Mouse (Mus musculus): Measurements from ENCODE around the gene Rfx7. TPM values are rescaled to one million over a fixed set of nuclear protein-coding genes. Genes with fewer than 3 reads are reported as not detected.

Gene Rfx7
- polyA plus RNA-seq, 1 experiment = 6.4 TPM

GRCm38 (mm10) chr9:72530237-72530636, 1.8 kb upstream of the Rfx7 start:
- H3K36me3 ChIP-seq (ENCODE audit: control insufficient read depth, insufficient read depth, low read length) = no peaks in the 10 kb centered on the region
- H3K4me3 ChIP-seq (ENCODE audit: insufficient read depth, low read depth, low read length) = no peak overlapping the region
- DNase-seq = peak; percentile 92
- H3K27ac ChIP-seq (ENCODE audit: insufficient read depth, low read depth, low read length) = no peak overlapping the region
- peaks cover 7% of the 10 kb centered on the region; the same call in 1 of the 2 replicates for H3K4me1 ChIP-seq (ENCODE audit: control insufficient read depth, insufficient read depth, low read length)
- TF ChIP-seq CTCF (conservative IDR thresholded peaks at IDR 0.05; ENCODE audit: insufficient read depth, insufficient read length, low read depth, low read length) (peak; percentile 100), POLR2A (IDR thresholded peaks at IDR 0.05; ENCODE audit: low read depth, low read length) (no peak)
- under 1% methylated on average over 12 of the region's 12 CpGs for WGBS
- no peaks in the 10 kb centered on the region for H3K27me3 ChIP-seq (replicated peaks; ENCODE audit: control insufficient read depth, insufficient read depth, low read length)

- Histone ChIP-seq H3K4me1 (ENCODE audit: control insufficient read depth, insufficient read depth, low read length) (peaks cover 7% of the 10 kb centered on the region; the same call in 1 of the 2 replicates), H3K4me3 (ENCODE audit: insufficient read depth, low read depth, low read length) (peak overlapping the region; percentile 75), H3K27me3 (replicated peaks; ENCODE audit: control insufficient read depth, insufficient read depth, low read length) (no peaks in the 10 kb centered on the region), H3K36me3 (ENCODE audit: control insufficient read depth, insufficient read depth, low read length) (no peaks in the 10 kb centered on the region), H3K27ac (ENCODE audit: insufficient read depth, low read depth, low read length) (peak overlapping the region; percentile 75)
- 22% methylated on average over 4 of the region's 4 CpGs for WGBS
- DNase-seq = peak; percentile 92
- TF ChIP-seq POLR2A (IDR thresholded peaks at IDR 0.05; ENCODE audit: low read depth, low read length) (no peak), CTCF (conservative IDR thresholded peaks at IDR 0.05; ENCODE audit: insufficient read depth, insufficient read length, low read depth, low read length) (no peak)
These were observed 1.2 kb upstream of the Rfx7 start for GRCm38 (mm10) chr9:72530824-72531223.

- no peak for TF ChIP-seq POLR2A (IDR thresholded peaks at IDR 0.05; ENCODE audit: low read depth, low read length)
- 0 out of 2 replicates have a peak, but pooled peaks have one; percentile 11 for TF ChIP-seq CTCF (conservative IDR thresholded peaks at IDR 0.05; ENCODE audit: insufficient read depth, insufficient read length, low read depth, low read length)
- H3K36me3 ChIP-seq (ENCODE audit: control insufficient read depth, insufficient read depth, low read length) = no peaks in the 10 kb centered on the region
- peak overlapping the region; percentile 75 for H3K4me3 ChIP-seq (ENCODE audit: insufficient read depth, low read depth, low read length)
- peak overlapping the region; percentile 75 for H3K27ac ChIP-seq (ENCODE audit: insufficient read depth, low read depth, low read length)
- H3K4me1 ChIP-seq (ENCODE audit: control insufficient read depth, insufficient read depth, low read length) = peaks cover 7% of the 10 kb centered on the region; the same call in 1 of the 2 replicates
- peak; percentile 86 for DNase-seq
- WGBS = 2% methylated on average over 35 of the region's 35 CpGs
- no peaks in the 10 kb centered on the region for H3K27me3 ChIP-seq (replicated peaks; ENCODE audit: control insufficient read depth, insufficient read depth, low read length)
These were observed 597 bp upstream of the Rfx7 start for GRCm38 (mm10) chr9:72531291-72531995.

- no peaks in the 10 kb centered on the region for H3K36me3 ChIP-seq (ENCODE audit: control insufficient read depth, insufficient read depth, low read length)
- H3K4me3 ChIP-seq (ENCODE audit: insufficient read depth, low read depth, low read length) = peak overlapping the region; percentile 75
- peak overlapping the region; percentile 87 for H3K27ac ChIP-seq (ENCODE audit: insufficient read depth, low read depth, low read length)
- WGBS = 1% methylated on average over 49 of the region's 55 CpGs
- H3K4me1 ChIP-seq (ENCODE audit: control insufficient read depth, insufficient read depth, low read length) = peaks cover 7% of the 10 kb centered on the region; the same call in 1 of the 2 replicates
- no peaks in the 10 kb centered on the region for H3K27me3 ChIP-seq (replicated peaks; ENCODE audit: control insufficient read depth, insufficient read depth, low read length)
- peak; percentile 43 for DNase-seq
- TF ChIP-seq POLR2A (IDR thresholded peaks at IDR 0.05; ENCODE audit: low read depth, low read length) = no peak
- TF ChIP-seq CTCF (conservative IDR thresholded peaks at IDR 0.05; ENCODE audit: insufficient read depth, insufficient read length, low read depth, low read length) = no peak
These were observed 495 bp downstream of the Rfx7 start for GRCm38 (mm10) chr9:72532381-72533088.

GRCm38 (mm10) chr9:72533089-72533415, 1.0 kb downstream of the Rfx7 start:
- WGBS = 0% methylated on average over 2 of the region's 2 CpGs
- TF ChIP-seq CTCF (conservative IDR thresholded peaks at IDR 0.05; ENCODE audit: insufficient read depth, insufficient read length, low read depth, low read length) (no peak), POLR2A (IDR thresholded peaks at IDR 0.05; ENCODE audit: low read depth, low read length) (no peak)
- peak overlapping the region; percentile 75 for H3K4me3 ChIP-seq (ENCODE audit: insufficient read depth, low read depth, low read length)
- no peaks in the 10 kb centered on the region for H3K36me3 ChIP-seq (ENCODE audit: control insufficient read depth, insufficient read depth, low read length)
- H3K27me3 ChIP-seq (replicated peaks; ENCODE audit: control insufficient read depth, insufficient read depth, low read length) = no peaks in the 10 kb centered on the region
- peak overlapping the region; percentile 72; the same call in 1 of the 2 replicates for H3K27ac ChIP-seq (ENCODE audit: insufficient read depth, low read depth, low read length)
- H3K4me1 ChIP-seq (ENCODE audit: control insufficient read depth, insufficient read depth, low read length) = peaks cover 7% of the 10 kb centered on the region; the same call in 1 of the 2 replicates
- no peak for DNase-seq

- DNase-seq = no peak
- 61% methylated on average over 2 of the region's 2 CpGs for WGBS
- no peak overlapping the region for H3K4me3 ChIP-seq (ENCODE audit: insufficient read depth, low read depth, low read length)
- peaks cover 7% of the 10 kb centered on the region; the same call in 1 of the 2 replicates for H3K4me1 ChIP-seq (ENCODE audit: control insufficient read depth, insufficient read depth, low read length)
- no peak for TF ChIP-seq POLR2A (IDR thresholded peaks at IDR 0.05; ENCODE audit: low read depth, low read length)
- TF ChIP-seq CTCF (conservative IDR thresholded peaks at IDR 0.05; ENCODE audit: insufficient read depth, insufficient read length, low read depth, low read length) = no peak
- no peaks in the 10 kb centered on the region for H3K27me3 ChIP-seq (replicated peaks; ENCODE audit: control insufficient read depth, insufficient read depth, low read length)
- H3K27ac ChIP-seq (ENCODE audit: insufficient read depth, low read depth, low read length) = no peak overlapping the region
- H3K36me3 ChIP-seq (ENCODE audit: control insufficient read depth, insufficient read depth, low read length) = no peaks in the 10 kb centered on the region
These were observed 2.9 kb downstream of the Rfx7 start for GRCm38 (mm10) chr9:72534985-72535384.

GRCm38 (mm10) chr9:72535394-72535793, 3.4 kb downstream of the Rfx7 start:
- Histone ChIP-seq H3K27ac (ENCODE audit: insufficient read depth, low read depth, low read length) (no peak overlapping the region), H3K36me3 (ENCODE audit: control insufficient read depth, insufficient read depth, low read length) (no peaks in the 10 kb centered on the region), H3K27me3 (replicated peaks; ENCODE audit: control insufficient read depth, insufficient read depth, low read length) (no peaks in the 10 kb centered on the region), H3K4me3 (ENCODE audit: insufficient read depth, low read depth, low read length) (no peak overlapping the region), H3K4me1 (ENCODE audit: control insufficient read depth, insufficient read depth, low read length) (peaks cover 7% of the 10 kb centered on the region; the same call in 1 of the 2 replicates)
- no peak for DNase-seq
- WGBS = 45% methylated on average over 3 of the region's 3 CpGs
- TF ChIP-seq CTCF (conservative IDR thresholded peaks at IDR 0.05; ENCODE audit: insufficient read depth, insufficient read length, low read depth, low read length) (no peak), POLR2A (IDR thresholded peaks at IDR 0.05; ENCODE audit: low read depth, low read length) (no peak)
